In genomic region chr3:103915509-103915896, GRCm38 (mm10) we compare ENCODE assay signal across 7 mouse cellular contexts. TPM values are rescaled to one million over a fixed set of nuclear protein-coding genes. Genes with fewer than 3 reads are reported as not detected.
DNase-seq lines count a peak whose midpoint lies in the region; ATAC-seq and TF ChIP-seq lines count a peak whose summit lies in the region.

No protein-coding gene starts in this region.

- TF ChIP-seq POLR2A in testis, adult 2 months (IDR thresholded peaks at IDR 0.05; ENCODE audit: control insufficient read depth, low read depth, low read length): no peak

- no peaks in the 10 kb centered on the region for H3K27me3 ChIP-seq in testis, adult 2 months (ENCODE audit: control insufficient read depth, insufficient read depth, low read length)
- no peaks in the 10 kb centered on the region for H3K27me3 ChIP-seq in forebrain, embryonic 12.5 days
- H3K27me3 ChIP-seq in liver, embryonic 11.5 days (replicated peaks; ENCODE audit: control insufficient read depth, insufficient read depth, low read length): no peaks in the 10 kb centered on the region

- 11% methylated on average over 7 of the region's 7 CpGs for WGBS in forebrain, embryonic 12.5 days
- 2% methylated on average over 7 of the region's 7 CpGs for WGBS in liver, embryonic 11.5 days

- H3K4me3 ChIP-seq in testis, adult 2 months (ENCODE audit: control insufficient read depth, low read depth, low read length): peak overlapping the region; percentile 100
- peak overlapping the region; percentile 97 for H3K4me3 ChIP-seq in forebrain, embryonic 12.5 days (replicated peaks)
- peak overlapping the region; percentile 98 for H3K4me3 ChIP-seq in liver, embryonic 11.5 days (ENCODE audit: low read depth, low read length)

- H3K4me2 ChIP-seq in forebrain, embryonic 12.5 days: peak overlapping the region; percentile 67
- H3K4me2 ChIP-seq in liver, embryonic 11.5 days: peak overlapping the region; percentile 68

- peaks cover 7% of the 10 kb centered on the region for H3K36me3 ChIP-seq in testis, adult 2 months (ENCODE audit: control insufficient read depth, insufficient read depth, low read length)
- no peaks in the 10 kb centered on the region for H3K36me3 ChIP-seq in forebrain, embryonic 12.5 days (replicated peaks)
- no peaks in the 10 kb centered on the region for H3K36me3 ChIP-seq in liver, embryonic 11.5 days (ENCODE audit: control insufficient read depth, insufficient read depth, low read length)

- H3K27ac ChIP-seq in testis, adult 2 months (ENCODE audit: control insufficient read depth, insufficient read depth, low read depth, low read length): peak overlapping the region; percentile 97
- H3K27ac ChIP-seq in forebrain, embryonic 12.5 days: peak overlapping the region; percentile 94; the same call in 1 of the 2 replicates
- peak overlapping the region; percentile 99; the same call in 1 of the 2 replicates for H3K27ac ChIP-seq in liver, embryonic 11.5 days (ENCODE audit: low read depth, low read length)

- H3K9me3 ChIP-seq in forebrain, embryonic 12.5 days: no peaks in the 10 kb centered on the region
- H3K9me3 ChIP-seq in liver, embryonic 11.5 days (ENCODE audit: control insufficient read depth, low read length): no peaks in the 10 kb centered on the region

- H3K4me1 ChIP-seq in testis, adult 2 months (ENCODE audit: control insufficient read depth, insufficient read depth, low read length): no peaks in the 10 kb centered on the region
- peaks cover 14% of the 10 kb centered on the region for H3K4me1 ChIP-seq in forebrain, embryonic 12.5 days
- H3K4me1 ChIP-seq in liver, embryonic 11.5 days (replicated peaks; ENCODE audit: control insufficient read depth, insufficient read depth, low read length): peaks cover 16% of the 10 kb centered on the region

- no peak for ATAC-seq in forebrain, embryonic 12.5 days (ENCODE audit: low FRiP score)
- no peak for ATAC-seq in liver, embryonic 11.5 days (replicated peaks; ENCODE audit: low FRiP score)

- TF ChIP-seq CTCF in testis, adult 2 months (IDR thresholded peaks at IDR 0.05; ENCODE audit: control insufficient read depth, insufficient read depth, insufficient replicate concordance, low read depth, low read length): no peak

- peak overlapping the region; percentile 96 for H3K9ac ChIP-seq in forebrain, embryonic 12.5 days
- peak overlapping the region; percentile 97 for H3K9ac ChIP-seq in liver, embryonic 11.5 days (ENCODE audit: low read depth, low read length)

- DNase-seq in testis, postnatal 10 days (ENCODE audit: low spot score): no peak
- no peak for DNase-seq in liver, embryonic 11.5 days (ENCODE audit: low spot score)
- DNase-seq in natural killer cell, adult 2 months (ENCODE audit: low spot score in 2 of 2): no peak
- DNase-seq in cerebellum, adult 9-11 months: no peak
- no peak for DNase-seq in layer of hippocampus, adult 8-10 months (ENCODE audit: low spot score in 2 of 2)

RNA-seq across cellular contexts. Expression of gene Rsbn1, which starts 1.6 kb away (rescaled TPM):
- 22.1 TPM in 2 replicates for polyA plus RNA-seq in testis, adult 2 months (2012; rRNA removed)
- polyA plus RNA-seq in forebrain, embryonic 12.5 days (2016; fragmentation: Nextera tagmentation; extraction: Ambion mirVana): 23.2 and 25.2 TPM in 2 replicates
- 11.0 and 11.6 TPM in 2 replicates for polyA plus RNA-seq in liver, embryonic 11.5 days (2014; fragmentation: Nextera tagmentation; extraction: Ambion mirVana)
- 10 to 100 TPM; 20.5 to 24.8 (median 21.9) TPM for total RNA-seq in layer of hippocampus, adult 8-10 months (2022)

RNA-seq across cellular contexts. Expression of gene Phtf1, which starts 52.4 kb away (rescaled TPM):
- 21.6 and 24.2 TPM in 2 replicates for polyA plus RNA-seq in testis, adult 2 months (2012; rRNA removed)
- polyA plus RNA-seq in forebrain, embryonic 12.5 days (2016; fragmentation: Nextera tagmentation; extraction: Ambion mirVana): 49.9 and 52.9 TPM in 2 replicates
- 19.7 and 20.8 TPM in 2 replicates for polyA plus RNA-seq in liver, embryonic 11.5 days (2014; fragmentation: Nextera tagmentation; extraction: Ambion mirVana)
- total RNA-seq in layer of hippocampus, adult 8-10 months (2022): 10 to 100 TPM; 36.7 to 50.1 (median 41.6) TPM

RNA-seq across cellular contexts. Expression of gene Ptpn22, which starts 55.9 kb away (rescaled TPM):
- polyA plus RNA-seq in testis, adult 2 months (2012; rRNA removed): 0.77 and 2.7 TPM in 2 replicates
- polyA plus RNA-seq in forebrain, embryonic 12.5 days (2016; fragmentation: Nextera tagmentation; extraction: Ambion mirVana): 0.29 and 0.31 TPM in 2 replicates
- 0.96 and 1.7 TPM in 2 replicates for polyA plus RNA-seq in liver, embryonic 11.5 days (2014; fragmentation: Nextera tagmentation; extraction: Ambion mirVana)
- 1 to 10 TPM in 2 of 4 experiments, under 1 TPM in 2; 0.45 to 2.7 (median 1.2) TPM for total RNA-seq in layer of hippocampus, adult 8-10 months (2022)
